Mouse (Mus musculus): ENCODE data around the gene Hoxc8. TPM values are rescaled to one million over a fixed set of nuclear protein-coding genes. Genes with fewer than 3 reads are reported as not detected.

The Hoxc8 gene
- not detected in 2 replicates for polyA plus RNA-seq (2012; rRNA removed)

- Histone ChIP-seq H3K4me3 (ENCODE audit: insufficient read depth, low read length) (no peak within 1 kb of the TSS), H3K4me1 (ENCODE audit: control insufficient read depth, insufficient read depth, low read length) (no peaks in the 10 kb centered on the region), H3K27ac (ENCODE audit: insufficient read depth, low read length) (no peak within 1 kb of the TSS)
- no peak for TF ChIP-seq POLR2A (IDR thresholded peaks at IDR 0.05; ENCODE audit: extremely low read depth, insufficient read depth, low read length)
- TF ChIP-seq CTCF (IDR thresholded peaks at IDR 0.05; ENCODE audit: extremely low read depth, insufficient read depth, low read length) = no peak
These were observed at the start of gene Hoxc8 for GRCm38 (mm10) chr15:102990461-102991397. Hoxc8 (plus strand) TSS chr15:102990607.

GRCm38 (mm10) chr15:102942739-102943467, 47.5 kb upstream of the Hoxc8 start:
- Histone ChIP-seq H3K4me3 (ENCODE audit: insufficient read depth, low read length) (no peak overlapping the region), H3K4me1 (ENCODE audit: control insufficient read depth, insufficient read depth, low read length) (no peaks in the 10 kb centered on the region), H3K27ac (ENCODE audit: insufficient read depth, low read length) (no peak overlapping the region)
- TF ChIP-seq POLR2A (IDR thresholded peaks at IDR 0.05; ENCODE audit: extremely low read depth, insufficient read depth, low read length) (no peak), CTCF (IDR thresholded peaks at IDR 0.05; ENCODE audit: extremely low read depth, insufficient read depth, low read length) (no peak)

GRCm38 (mm10) chr15:102943468-102943813, 47.0 kb upstream of the Hoxc8 start:
- TF ChIP-seq CTCF (IDR thresholded peaks at IDR 0.05; ENCODE audit: extremely low read depth, insufficient read depth, low read length) (no peak), POLR2A (IDR thresholded peaks at IDR 0.05; ENCODE audit: extremely low read depth, insufficient read depth, low read length) (no peak)
- no peak overlapping the region for H3K4me3 ChIP-seq (ENCODE audit: insufficient read depth, low read length)
- no peak overlapping the region for H3K27ac ChIP-seq (ENCODE audit: insufficient read depth, low read length)
- H3K4me1 ChIP-seq (ENCODE audit: control insufficient read depth, insufficient read depth, low read length) = no peaks in the 10 kb centered on the region

- H3K4me1 ChIP-seq (ENCODE audit: control insufficient read depth, insufficient read depth, low read length) = no peaks in the 10 kb centered on the region
- H3K4me3 ChIP-seq (ENCODE audit: insufficient read depth, low read length) = no peak overlapping the region
- no peak overlapping the region for H3K27ac ChIP-seq (ENCODE audit: insufficient read depth, low read length)
- TF ChIP-seq POLR2A (IDR thresholded peaks at IDR 0.05; ENCODE audit: extremely low read depth, insufficient read depth, low read length) = no peak
- TF ChIP-seq CTCF (IDR thresholded peaks at IDR 0.05; ENCODE audit: extremely low read depth, insufficient read depth, low read length) = no peak
These were observed 45.0 kb upstream of the Hoxc8 start for GRCm38 (mm10) chr15:102945185-102946077.

GRCm38 (mm10) chr15:102947276-102947675, 43.1 kb upstream of the Hoxc8 start:
- TF ChIP-seq POLR2A (IDR thresholded peaks at IDR 0.05; ENCODE audit: extremely low read depth, insufficient read depth, low read length) (no peak), CTCF (IDR thresholded peaks at IDR 0.05; ENCODE audit: extremely low read depth, insufficient read depth, low read length) (no peak)
- Histone ChIP-seq H3K4me3 (ENCODE audit: insufficient read depth, low read length) (no peak overlapping the region), H3K27ac (ENCODE audit: insufficient read depth, low read length) (no peak overlapping the region), H3K4me1 (ENCODE audit: control insufficient read depth, insufficient read depth, low read length) (no peaks in the 10 kb centered on the region)

GRCm38 (mm10) chr15:102948842-102949241, 41.6 kb upstream of the Hoxc8 start:
- TF ChIP-seq CTCF (IDR thresholded peaks at IDR 0.05; ENCODE audit: extremely low read depth, insufficient read depth, low read length) (no peak), POLR2A (IDR thresholded peaks at IDR 0.05; ENCODE audit: extremely low read depth, insufficient read depth, low read length) (no peak)
- H3K4me3 ChIP-seq (ENCODE audit: insufficient read depth, low read length) = no peak overlapping the region
- H3K27ac ChIP-seq (ENCODE audit: insufficient read depth, low read length) = no peak overlapping the region
- H3K4me1 ChIP-seq (ENCODE audit: control insufficient read depth, insufficient read depth, low read length) = no peaks in the 10 kb centered on the region

GRCm38 (mm10) chr15:102949696-102950095, 40.7 kb upstream of the Hoxc8 start:
- TF ChIP-seq POLR2A (IDR thresholded peaks at IDR 0.05; ENCODE audit: extremely low read depth, insufficient read depth, low read length) (no peak), CTCF (IDR thresholded peaks at IDR 0.05; ENCODE audit: extremely low read depth, insufficient read depth, low read length) (no peak)
- no peak overlapping the region for H3K27ac ChIP-seq (ENCODE audit: insufficient read depth, low read length)
- no peaks in the 10 kb centered on the region for H3K4me1 ChIP-seq (ENCODE audit: control insufficient read depth, insufficient read depth, low read length)
- no peak overlapping the region for H3K4me3 ChIP-seq (ENCODE audit: insufficient read depth, low read length)

- no peak overlapping the region for H3K4me3 ChIP-seq (ENCODE audit: insufficient read depth, low read length)
- TF ChIP-seq CTCF (IDR thresholded peaks at IDR 0.05; ENCODE audit: extremely low read depth, insufficient read depth, low read length) (no peak), POLR2A (IDR thresholded peaks at IDR 0.05; ENCODE audit: extremely low read depth, insufficient read depth, low read length) (no peak)
- H3K27ac ChIP-seq (ENCODE audit: insufficient read depth, low read length) = no peak overlapping the region
- H3K4me1 ChIP-seq (ENCODE audit: control insufficient read depth, insufficient read depth, low read length) = no peaks in the 10 kb centered on the region
These were observed 39.5 kb upstream of the Hoxc8 start for GRCm38 (mm10) chr15:102950877-102951276.

GRCm38 (mm10) chr15:102953561-102953960, 36.8 kb upstream of the Hoxc8 start:
- H3K27ac ChIP-seq (ENCODE audit: insufficient read depth, low read length) = no peak overlapping the region
- no peaks in the 10 kb centered on the region for H3K4me1 ChIP-seq (ENCODE audit: control insufficient read depth, insufficient read depth, low read length)
- TF ChIP-seq POLR2A (IDR thresholded peaks at IDR 0.05; ENCODE audit: extremely low read depth, insufficient read depth, low read length) = no peak
- no peak for TF ChIP-seq CTCF (IDR thresholded peaks at IDR 0.05; ENCODE audit: extremely low read depth, insufficient read depth, low read length)
- no peak overlapping the region for H3K4me3 ChIP-seq (ENCODE audit: insufficient read depth, low read length)
